Mouse (Mus musculus) liver, adult 2 months (tissue): ENCODE results near the gene Metap1.

Experiments used
- CTCF ChIP-seq: fragments of 200-500 bp; IDR thresholded peaks from 2 replicates; pipeline ENCODE4 v1.5.1; 2011; ENCODE audit warnings: low read depth, low read length, control low read depth
- POLR2A ChIP-seq: fragments of 200-500 bp; IDR thresholded peaks from 2 replicates; pipeline ENCODE4 v1.6.1; 2011; ENCODE audit warnings: low read length, control low read depth; ENCODE audit not compliant: insufficient read depth; ENCODE audit errors: extremely low read depth

DNA sequence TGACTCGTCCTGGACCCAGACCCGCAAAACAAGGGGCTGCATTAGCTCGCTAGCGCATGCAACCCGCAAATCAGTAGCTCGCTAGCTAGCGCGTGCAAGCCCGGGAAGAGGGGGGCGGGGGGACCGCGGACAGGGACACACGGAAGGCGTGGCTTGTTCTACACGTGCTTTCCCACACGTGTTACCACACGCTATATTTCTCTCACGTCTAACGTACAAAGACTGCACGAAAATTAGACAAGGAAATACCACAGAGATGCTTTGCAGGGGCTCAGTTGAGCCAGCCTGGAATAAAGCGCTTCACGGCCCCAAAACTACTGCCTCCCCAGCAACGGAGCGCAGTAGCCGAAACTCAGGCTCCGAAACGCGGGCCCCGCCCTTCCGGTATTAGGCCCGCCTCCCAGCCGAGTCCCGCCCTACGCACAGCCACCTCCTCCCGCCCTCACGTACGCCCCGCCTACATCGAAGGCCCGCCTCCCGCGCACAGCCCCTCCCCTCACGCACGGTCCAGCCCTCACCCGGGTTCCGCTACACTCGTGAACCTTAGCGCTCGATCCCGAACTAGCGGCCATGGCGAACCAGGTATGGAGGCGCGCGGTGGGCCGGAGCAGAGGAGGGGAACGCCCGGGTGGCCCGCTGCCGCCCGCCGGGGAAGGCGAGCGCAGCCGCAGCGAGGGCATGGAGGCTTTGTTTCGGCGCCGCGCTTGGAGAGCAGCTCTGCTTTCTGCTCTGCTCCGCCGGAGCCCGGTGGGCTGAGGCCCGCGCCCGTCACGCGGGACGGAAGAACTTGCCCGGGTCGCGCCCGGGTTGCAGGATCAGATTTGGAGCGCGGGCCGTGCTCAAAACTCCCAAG, 46.5 kb downstream of the Metap1 start, which contains the start of gene Adh5:
- TF ChIP-seq CTCF (no peak), POLR2A (peak; percentile 81; the same call in 1 of the 2 replicates)
